Mouse (Mus musculus) heart, adult 2 months (tissue): ENCODE measurements around the gene Wnt5b. TPM values are rescaled to one million over a fixed set of nuclear protein-coding genes. Genes with fewer than 3 reads are reported as not detected.

ENCODE experiments used
- DNase-seq, 2 experiments: peaks; one replicate each; pipeline ENCODE4 v3.0.0; 2021
- H3K27ac ChIP-seq: fragments of 200-600 bp; 2 replicates; pipeline ENCODE4 v1.8.1; 2022
- H3K27me3 ChIP-seq: fragments of 200-500 bp; 2 replicates; pipeline ENCODE4 v1.6.1; 2012; ENCODE audit warnings: mild to moderate bottlenecking, low read length, inconsistent platforms, mixed read lengths; ENCODE audit not compliant: control insufficient read depth, insufficient read depth
- H3K36me3 ChIP-seq: fragments of 200-500 bp; 2 replicates; pipeline ENCODE4 v1.6.1; 2012; ENCODE audit warnings: low read length, inconsistent platforms; ENCODE audit not compliant: control insufficient read depth, insufficient read depth
- H3K4me1 ChIP-seq: fragments of 200-500 bp; 2 replicates; pipeline ENCODE4 v1.6.1; 2011; ENCODE audit warnings: low read length; ENCODE audit not compliant: control insufficient read depth, insufficient read depth
- H3K4me3 ChIP-seq: fragments of 200-600 bp; 2 replicates; pipeline ENCODE4 v1.8.1; 2022
- H3K79me2 ChIP-seq: fragments of 200-500 bp; replicated peaks from 2 replicates; pipeline ENCODE4 v1.6.1; 2012; ENCODE audit warnings: mild to moderate bottlenecking, inconsistent platforms, low read length, moderate library complexity, mixed read lengths; ENCODE audit not compliant: control insufficient read depth, insufficient read depth
- H3K9ac ChIP-seq: fragments of 200-500 bp; 2 replicates; pipeline ENCODE4 v1.6.1; 2012; ENCODE audit warnings: low read depth, mild to moderate bottlenecking, control low read depth, inconsistent platforms, low read length, mixed read lengths
- CTCF ChIP-seq: fragments of 200-600 bp; IDR thresholded peaks from 2 replicates; pipeline ENCODE4 v1.8.1; 2022; ENCODE audit warnings: antibody characterized with exemption, mild to moderate bottlenecking, moderate library complexity
- EP300 ChIP-seq: fragments of 200-500 bp; IDR thresholded peaks from 2 replicates; pipeline ENCODE4 v1.6.1; 2011; ENCODE audit warnings: low read depth, low read length, control low read depth; ENCODE audit not compliant: insufficient read depth
- POLR2A ChIP-seq: fragments of 200-500 bp; IDR thresholded peaks from 2 replicates; pipeline ENCODE4 v1.6.1; 2011; ENCODE audit warnings: mild to moderate bottlenecking, low read depth, low read length, control low read depth; ENCODE audit not compliant: insufficient read depth
- WGBS: fragments of 180-500 bp; shearing (Covaris S2); methylation state at CpG from one replicate; pipeline ENCODE4 v1.1.7; 2018; 5-methylcytosine and 5-hydroxymethylcytosine counted together
- intact Hi-C: fragments of 180-260 bp; cut with DNase I; formaldehyde crosslinking; loops from one replicate; pipeline ENCODE4 v1.15.1; 2025
- polyA plus RNA-seq: library from polyadenylated mRNA; depleted of rRNA; stranded (reverse); fragments of >200 nt; gene quantifications from 2 replicates; pipeline ENCODE4 v1.2.3, GENCODE M21; 2012
- total RNA-seq, 2 experiments: library from RNA; stranded (reverse); gene quantifications; 2 replicates each; pipeline ENCODE4 v1.2.3; 2021

The Wnt5b gene
- total and polyA plus RNA-seq, 3 experiments = 2.4 to 3.0 (median 2.9) TPM

DNA sequence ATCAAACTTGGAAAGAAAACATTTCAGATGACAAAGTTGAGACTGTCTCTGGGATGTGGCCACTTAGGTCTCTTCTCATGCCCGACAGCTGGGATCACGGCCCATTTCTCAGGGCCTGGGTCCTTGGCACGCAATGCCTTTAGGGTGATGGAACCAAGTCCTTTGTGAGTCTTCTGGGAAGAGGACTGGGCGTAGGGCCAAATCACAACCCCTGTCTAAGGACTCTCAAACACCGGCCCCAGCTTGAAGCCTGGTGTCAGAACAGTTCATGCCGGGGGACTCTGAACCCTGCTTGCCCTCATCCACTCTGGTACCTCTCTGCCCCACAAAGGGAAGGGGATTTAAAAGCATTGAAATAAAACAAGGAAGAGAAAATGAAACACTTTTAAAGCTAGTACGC lies 30.1 kb downstream of the Wnt5b start:
- peaks cover 3% of the 10 kb centered on the region; the same call in 1 of the 2 replicates for H3K4me1 ChIP-seq
- no peaks in the 10 kb centered on the region for H3K27me3 ChIP-seq
- intact Hi-C loops = no loop called here
- H3K4me3 ChIP-seq = no peak overlapping the region
- H3K36me3 ChIP-seq = no peaks in the 10 kb centered on the region
- WGBS = 64% methylated on average over 7 of the region's 7 CpGs
- H3K79me2 ChIP-seq = no peaks in the 10 kb centered on the region
- no peak overlapping the region for H3K9ac ChIP-seq
- DNase-seq = no peak
- no peak for TF ChIP-seq EP300
- no peak overlapping the region for H3K27ac ChIP-seq

- Histone ChIP-seq H3K27me3 (no peaks in the 10 kb centered on the region), H3K4me1 (peaks cover 3% of the 10 kb centered on the region; the same call in 1 of the 2 replicates), H3K36me3 (no peaks in the 10 kb centered on the region), H3K4me3 (no peak overlapping the region), H3K79me2 (no peaks in the 10 kb centered on the region), H3K27ac (no peak overlapping the region), H3K9ac (no peak overlapping the region)
- intact Hi-C loops = no loop called here
- 82% methylated on average over 5 of the region's 5 CpGs for WGBS
- TF ChIP-seq POLR2A (no peak), EP300 (no peak), CTCF (no peak)
- no peak for DNase-seq
These were observed 30.7 kb downstream of the Wnt5b start for GRCm38 (mm10) chr6:119513452-119513851.

DNA sequence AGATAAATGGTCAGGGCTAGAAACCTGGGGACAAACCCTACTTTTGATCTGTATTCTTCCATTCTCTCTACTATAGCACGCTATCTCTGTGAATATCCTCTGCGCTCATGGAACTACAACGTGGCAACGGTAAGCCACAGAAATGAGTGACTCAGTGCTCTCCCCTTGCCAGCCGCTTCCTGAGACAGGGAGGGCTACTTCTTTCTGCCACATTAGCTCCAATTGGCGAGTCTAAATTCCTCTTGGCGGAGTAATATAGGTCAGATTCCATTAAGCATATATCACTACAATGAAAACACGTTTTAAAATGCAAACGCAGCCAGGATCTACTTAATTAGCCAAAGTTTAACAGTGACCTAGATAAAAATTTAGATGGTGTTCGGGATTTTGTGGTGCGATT lies 31.4 kb downstream of the Wnt5b start:
- no peak for DNase-seq
- H3K79me2 ChIP-seq = no peaks in the 10 kb centered on the region
- TF ChIP-seq CTCF (no peak), EP300 (no peak), POLR2A (no peak)
- H3K36me3 ChIP-seq = no peaks in the 10 kb centered on the region
- no peaks in the 10 kb centered on the region for H3K27me3 ChIP-seq
- no peak overlapping the region for H3K9ac ChIP-seq
- no peak overlapping the region for H3K27ac ChIP-seq
- 83% methylated on average over 11 of the region's 11 CpGs for WGBS
- H3K4me1 ChIP-seq = peaks cover 3% of the 10 kb centered on the region; the same call in 1 of the 2 replicates
- intact Hi-C loops = no loop called here
- no peak overlapping the region for H3K4me3 ChIP-seq

DNA sequence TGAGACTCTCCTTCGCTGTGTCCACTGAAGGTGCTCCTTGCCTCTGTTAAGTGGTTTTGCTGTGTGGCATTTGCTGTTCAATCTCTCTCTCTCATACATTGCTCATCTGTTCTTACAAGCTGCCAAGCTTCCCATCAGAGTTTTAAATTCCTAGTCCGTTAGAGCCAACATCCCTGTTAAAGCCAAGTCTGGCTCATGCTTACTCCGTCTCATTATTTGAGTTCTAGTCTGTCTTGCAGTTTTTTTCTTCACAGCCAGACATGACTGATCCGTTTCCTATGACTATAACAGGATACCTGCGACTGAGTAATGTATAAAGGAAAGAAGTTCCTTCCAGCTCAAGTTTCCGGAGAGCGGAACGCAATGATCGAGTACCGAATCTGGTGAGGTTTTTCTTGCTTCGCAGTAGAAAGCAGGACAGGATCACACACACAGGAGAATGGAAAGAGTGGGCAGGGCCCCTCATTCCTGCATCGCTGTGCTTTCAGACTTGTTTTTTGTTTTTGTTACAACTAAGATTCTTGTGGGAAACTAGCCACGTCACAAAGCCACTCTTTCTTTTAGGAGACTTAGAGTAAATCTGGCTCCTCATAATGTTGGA lies 34.6 kb downstream of the Wnt5b start:
- H3K4me1 ChIP-seq = peaks cover 3% of the 10 kb centered on the region; the same call in 1 of the 2 replicates

GRCm38 (mm10) chr6:119508634-119509375 lies 35.3 kb downstream of the Wnt5b start:
- Histone ChIP-seq H3K4me3 (no peak overlapping the region), H3K79me2 (no peaks in the 10 kb centered on the region)

More for the DNA sequence above, 34.6 kb downstream of the Wnt5b start:
- intact Hi-C loops = no loop called here
- Histone ChIP-seq H3K27me3 (no peaks in the 10 kb centered on the region), H3K4me3 (no peak overlapping the region), H3K79me2 (no peaks in the 10 kb centered on the region), H3K36me3 (no peaks in the 10 kb centered on the region), H3K9ac (no peak overlapping the region), H3K27ac (peak overlapping the region; percentile 45)
- no peak for DNase-seq
- 74% methylated on average over 13 of the region's 13 CpGs for WGBS
- TF ChIP-seq POLR2A (no peak), EP300 (no peak), CTCF (no peak)

GRCm38 (mm10) chr6:119508221-119508620 lies 35.9 kb downstream of the Wnt5b start:
- TF ChIP-seq CTCF (no peak), EP300 (no peak), POLR2A (no peak)
- Histone ChIP-seq H3K4me1 (peaks cover 3% of the 10 kb centered on the region; the same call in 1 of the 2 replicates), H3K79me2 (no peaks in the 10 kb centered on the region), H3K36me3 (no peaks in the 10 kb centered on the region), H3K27ac (peak overlapping the region; percentile 45), H3K4me3 (no peak overlapping the region), H3K27me3 (no peaks in the 10 kb centered on the region), H3K9ac (no peak overlapping the region)
- WGBS = 94% methylated on average over 6 of the region's 6 CpGs
- intact Hi-C loops = no loop called here
- no peak for DNase-seq

More at GRCm38 (mm10) chr6:119508634-119509375, 35.3 kb downstream of the Wnt5b start:
- H3K9ac ChIP-seq = no peak overlapping the region
- intact Hi-C loops = no loop called here
- DNase-seq = peak in 1 of 2 experiments; percentile 30
- TF ChIP-seq EP300 (0 out of 2 replicates have a peak, but pooled peaks have one; percentile 12), CTCF (no peak)
- no peaks in the 10 kb centered on the region for H3K27me3 ChIP-seq
- no peaks in the 10 kb centered on the region for H3K36me3 ChIP-seq
- peaks cover 3% of the 10 kb centered on the region; the same call in 1 of the 2 replicates for H3K4me1 ChIP-seq
- WGBS = 49% methylated on average over 10 of the region's 10 CpGs
- H3K27ac ChIP-seq = peak overlapping the region; percentile 45
